Mouse (Mus musculus) MN1 (cell line): ENCODE measurements around the gene Lingo4.

ENCODE experiments used
- DNase-seq: peaks from one replicate; pipeline ENCODE4 v3.0.0-alpha.2; 2016; ENCODE audit warnings: low spot score

Gene Lingo4

GRCm38 (mm10) chr3:94398217-94398616 lies at the start of gene Lingo4:
TSS of gene Lingo4 (plus strand) at chr3:94398517.
- DNase-seq = no peak

- DNase-seq = peak; percentile 89
Measured at GRCm38 (mm10) chr3:94360812-94361211, 37.5 kb upstream of the Lingo4 start.

GRCm38 (mm10) chr3:94362138-94362537 lies 36.2 kb upstream of the Lingo4 start, which contains the start of gene C2cd4d:
TSS of gene C2cd4d (plus strand) at chr3:94362438.
- no peak for DNase-seq

GRCm38 (mm10) chr3:94363291-94364153 lies 34.8 kb upstream of the Lingo4 start:
- no peak for DNase-seq

- no peak for DNase-seq
Measured at GRCm38 (mm10) chr3:94364154-94364526, 34.2 kb upstream of the Lingo4 start.

GRCm38 (mm10) chr3:94366761-94367160 lies 31.6 kb upstream of the Lingo4 start:
- peak; percentile 85 for DNase-seq

- no peak for DNase-seq
Measured at GRCm38 (mm10) chr3:94367511-94367910, 30.8 kb upstream of the Lingo4 start.

- no peak for DNase-seq
Measured at GRCm38 (mm10) chr3:94368631-94369030, 29.7 kb upstream of the Lingo4 start.

GRCm38 (mm10) chr3:94369709-94370108 lies 28.6 kb upstream of the Lingo4 start:
- no peak for DNase-seq

GRCm38 (mm10) chr3:94371637-94372036 lies 26.7 kb upstream of the Lingo4 start:
- DNase-seq = peak; percentile 96

GRCm38 (mm10) chr3:94372038-94372437 lies 26.3 kb upstream of the Lingo4 start:
- DNase-seq = no peak

GRCm38 (mm10) chr3:94372641-94373040 lies 25.7 kb upstream of the Lingo4 start, which contains the start of gene Rorc:
TSS of gene Rorc (plus strand) at chr3:94372794.
- DNase-seq = peak; percentile 71

- peak; percentile 54 for DNase-seq
Measured at GRCm38 (mm10) chr3:94373090-94373489, 25.2 kb upstream of the Lingo4 start.

- peak; percentile 87 for DNase-seq
Measured at GRCm38 (mm10) chr3:94373597-94374011, 24.7 kb upstream of the Lingo4 start.

- no peak for DNase-seq
Measured at GRCm38 (mm10) chr3:94374636-94375035, 23.7 kb upstream of the Lingo4 start.

- DNase-seq = no peak
Measured at GRCm38 (mm10) chr3:94375146-94375545, 23.2 kb upstream of the Lingo4 start.

- DNase-seq = no peak
Measured at GRCm38 (mm10) chr3:94375861-94376260, 22.5 kb upstream of the Lingo4 start.

GRCm38 (mm10) chr3:94377028-94377923 lies 21.0 kb upstream of the Lingo4 start:
- peak; percentile 51 for DNase-seq

GRCm38 (mm10) chr3:94379831-94380510 lies 18.3 kb upstream of the Lingo4 start:
- peak; percentile 40 for DNase-seq

- DNase-seq = no peak
Measured at GRCm38 (mm10) chr3:94382308-94382707, 16.0 kb upstream of the Lingo4 start.

- no peak for DNase-seq
Measured at GRCm38 (mm10) chr3:94383476-94383875, 14.8 kb upstream of the Lingo4 start.

- DNase-seq = no peak
Measured at GRCm38 (mm10) chr3:94386671-94387070, 11.6 kb upstream of the Lingo4 start.
